Mouse (Mus musculus) lung, postnatal 0 days (tissue): ENCODE data around the gene Zfp382.

Source experiments
- CTCF ChIP-seq: IDR thresholded peaks from 2 replicates; pipeline ENCODE4 v1.5.1; 2016; ENCODE audit warnings: antibody characterized with exemption, mild to moderate bottlenecking
- EP300 ChIP-seq: IDR thresholded peaks from 2 replicates; pipeline ENCODE4 v1.6.1; 2016; ENCODE audit warnings: antibody characterized with exemption, mild to moderate bottlenecking, control low read depth

DNA sequence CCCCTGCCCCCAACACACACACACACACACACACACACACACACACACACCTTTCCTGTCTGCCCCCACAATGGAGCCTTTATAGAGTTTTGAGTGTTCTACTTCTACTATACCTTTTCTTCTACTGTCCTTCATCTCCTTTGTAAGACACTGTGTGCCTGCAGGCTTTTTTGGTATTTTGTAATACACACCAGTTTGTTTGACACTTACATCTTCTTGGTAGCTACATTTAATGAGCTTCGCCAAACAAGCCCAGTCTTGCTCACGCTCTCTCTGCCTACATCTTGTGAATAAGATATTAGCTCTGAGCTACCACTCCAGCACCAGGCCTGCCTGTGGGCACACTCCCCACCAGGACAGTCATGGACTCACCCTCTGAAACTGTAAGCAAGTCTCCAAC lies 43.0 kb downstream of the Zfp382 start:
- TF ChIP-seq CTCF (no peak), EP300 (no peak)
